ENCODE assay signal across 8 mouse cellular contexts in genomic region chr4:152318517-152319234, GRCm38 (mm10). TPM values are rescaled to one million over a fixed set of nuclear protein-coding genes. Genes with fewer than 3 reads are reported as not detected.
DNase-seq lines count a peak whose midpoint lies in the region; ATAC-seq and TF ChIP-seq lines count a peak whose summit lies in the region.

TSS of gene Rnf207 (minus strand) at chr4:152318993.

- H3K4me3 ChIP-seq in bone marrow, adult 2 months (replicated peaks; ENCODE audit: control insufficient read depth, low read depth, low read length): no peak within 1 kb of the TSS
- H3K4me3 ChIP-seq in forebrain, embryonic 14.5 days (ENCODE audit: low read depth, low read length): no peak within 1 kb of the TSS
- peak within 1 kb of the TSS; percentile 18 for H3K4me3 ChIP-seq in hindbrain, embryonic 12.5 days
- peak within 1 kb of the TSS; percentile 37 for H3K4me3 ChIP-seq in limb, embryonic 10.5 days
- H3K4me3 ChIP-seq in midbrain, embryonic 10.5 days: peak within 1 kb of the TSS; percentile 43
- no peak within 1 kb of the TSS; the same call in 1 of the 2 replicates for H3K4me3 ChIP-seq in stomach, embryonic 14.5 days (ENCODE audit: low read depth, low read length)

- H3K9ac ChIP-seq in forebrain, embryonic 14.5 days (ENCODE audit: low read length): peak within 1 kb of the TSS; percentile 40; the same call in 1 of the 2 replicates
- H3K9ac ChIP-seq in hindbrain, embryonic 12.5 days: peak within 1 kb of the TSS; percentile 41; the same call in 1 of the 2 replicates
- no peak within 1 kb of the TSS for H3K9ac ChIP-seq in stomach, embryonic 14.5 days (replicated peaks; ENCODE audit: low read depth, low read length)

- no peaks in the 10 kb centered on the region for H3K36me3 ChIP-seq in forebrain, embryonic 14.5 days (ENCODE audit: control insufficient read depth, insufficient read depth, low read length)
- H3K36me3 ChIP-seq in hindbrain, embryonic 12.5 days: no peaks in the 10 kb centered on the region
- H3K36me3 ChIP-seq in limb, embryonic 10.5 days: no peaks in the 10 kb centered on the region
- H3K36me3 ChIP-seq in midbrain, embryonic 10.5 days: no peaks in the 10 kb centered on the region
- H3K36me3 ChIP-seq in stomach, embryonic 14.5 days (ENCODE audit: control insufficient read depth, insufficient read depth, low read length): no peaks in the 10 kb centered on the region

- H3K4me2 ChIP-seq in forebrain, embryonic 14.5 days (ENCODE audit: low read length): peak within 1 kb of the TSS; percentile 23; the same call in 1 of the 2 replicates
- peak within 1 kb of the TSS; percentile 35 for H3K4me2 ChIP-seq in hindbrain, embryonic 12.5 days (replicated peaks)
- peak within 1 kb of the TSS; percentile 36 for H3K4me2 ChIP-seq in stomach, embryonic 14.5 days (replicated peaks; ENCODE audit: low read depth, low read length)

- no peak for TF ChIP-seq POLR2A in bone marrow, adult 2 months (IDR thresholded peaks at IDR 0.05; ENCODE audit: borderline replicate concordance, control insufficient read depth, low read depth, low read length)

- H3K4me1 ChIP-seq in bone marrow, adult 2 months (ENCODE audit: control insufficient read depth, insufficient read depth, low read length): no peaks in the 10 kb centered on the region
- H3K4me1 ChIP-seq in forebrain, embryonic 14.5 days (ENCODE audit: control insufficient read depth, insufficient read depth, low read length): no peaks in the 10 kb centered on the region; the same call in 1 of the 2 replicates
- H3K4me1 ChIP-seq in hindbrain, embryonic 12.5 days: peaks cover 18% of the 10 kb centered on the region
- peaks cover 30% of the 10 kb centered on the region for H3K4me1 ChIP-seq in limb, embryonic 10.5 days
- H3K4me1 ChIP-seq in midbrain, embryonic 10.5 days: peaks cover 38% of the 10 kb centered on the region
- H3K4me1 ChIP-seq in stomach, embryonic 14.5 days (ENCODE audit: control insufficient read depth, insufficient read depth, low read length): peaks cover 7% of the 10 kb centered on the region; the same call in 1 of the 2 replicates

- TF ChIP-seq CTCF in bone marrow, adult 2 months (IDR thresholded peaks at IDR 0.05; ENCODE audit: control insufficient read depth, insufficient read depth, low read length): peak; percentile 42; the same call in 1 of the 2 replicates

- H3K9me3 ChIP-seq in forebrain, embryonic 14.5 days (replicated peaks; ENCODE audit: control insufficient read depth, low read length): no peaks in the 10 kb centered on the region
- H3K9me3 ChIP-seq in hindbrain, embryonic 12.5 days (replicated peaks): no peaks in the 10 kb centered on the region
- no peaks in the 10 kb centered on the region for H3K9me3 ChIP-seq in limb, embryonic 10.5 days (replicated peaks)
- H3K9me3 ChIP-seq in midbrain, embryonic 10.5 days (replicated peaks): no peaks in the 10 kb centered on the region
- no peaks in the 10 kb centered on the region for H3K9me3 ChIP-seq in stomach, embryonic 14.5 days (ENCODE audit: control insufficient read depth, low read depth, low read length)

- no peak within 1 kb of the TSS for H3K27ac ChIP-seq in bone marrow, adult 2 months (ENCODE audit: control insufficient read depth, insufficient read depth, low read depth, low read length, poor library complexity)
- H3K27ac ChIP-seq in forebrain, embryonic 14.5 days (ENCODE audit: low read depth, low read length): no peak within 1 kb of the TSS
- no peak within 1 kb of the TSS for H3K27ac ChIP-seq in hindbrain, embryonic 12.5 days
- H3K27ac ChIP-seq in limb, embryonic 10.5 days: 0 out of 2 replicates have a peak within 1 kb of the TSS, but pooled peaks have one; percentile 31
- H3K27ac ChIP-seq in midbrain, embryonic 10.5 days (replicated peaks): peak within 1 kb of the TSS; percentile 47; the same call in 1 of the 2 replicates
- no peak within 1 kb of the TSS for H3K27ac ChIP-seq in stomach, embryonic 14.5 days (ENCODE audit: low read length)

- H3K27me3 ChIP-seq in forebrain, embryonic 14.5 days (replicated peaks; ENCODE audit: control insufficient read depth, insufficient read depth, low read length): peaks cover 49% of the 10 kb centered on the region
- peaks cover 55% of the 10 kb centered on the region for H3K27me3 ChIP-seq in hindbrain, embryonic 12.5 days
- peaks cover 63% of the 10 kb centered on the region for H3K27me3 ChIP-seq in limb, embryonic 10.5 days (ENCODE audit: low read depth, poor library complexity, severe bottlenecking)
- H3K27me3 ChIP-seq in midbrain, embryonic 10.5 days (ENCODE audit: low read depth, poor library complexity, severe bottlenecking): peaks cover 67% of the 10 kb centered on the region
- H3K27me3 ChIP-seq in stomach, embryonic 14.5 days (ENCODE audit: control insufficient read depth, insufficient read depth, low read length): peaks cover 35% of the 10 kb centered on the region

- peak; percentile 41 to 57 for DNase-seq in layer of hippocampus, postnatal 25 days (ENCODE audit: extremely low spot score in 1 of 2, low spot score in 1 of 2)
- no peak for DNase-seq in layer of hippocampus, adult 11-12 months (ENCODE audit: low spot score)
- no peak for DNase-seq in forebrain, embryonic 14.5 days (ENCODE audit: low spot score)
- peak; percentile 61 for DNase-seq in limb, embryonic 10.5 days (ENCODE audit: low spot score)
- DNase-seq in midbrain, embryonic 10.5 days (ENCODE audit: low spot score): peak; percentile 63

- WGBS in bone marrow, adult 2 months: 6% methylated on average over 26 of the region's 26 CpGs
- 4% methylated on average over 26 of the region's 26 CpGs for WGBS in forebrain, embryonic 14.5 days
- 3% methylated on average over 26 of the region's 26 CpGs for WGBS in hindbrain, embryonic 12.5 days
- WGBS in limb, embryonic 10.5 days: 2% methylated on average over 26 of the region's 26 CpGs
- WGBS in midbrain, embryonic 10.5 days: 3% methylated on average over 26 of the region's 26 CpGs
- WGBS in stomach, embryonic 14.5 days: 5% methylated on average over 26 of the region's 26 CpGs

- 0 out of 2 replicates have a peak, but pooled peaks have one; percentile 23 for ATAC-seq in forebrain, embryonic 14.5 days
- no peak for ATAC-seq in hindbrain, embryonic 12.5 days (ENCODE audit: low FRiP score)
- no peak for ATAC-seq in stomach, embryonic 14.5 days (ENCODE audit: insufficient number of reproducible peaks, insufficient read depth, low FRiP score, low read depth)

RNA-seq across cellular contexts. Expression of gene Rnf207, which starts in this region (rescaled TPM):
- total RNA-seq in layer of hippocampus, postnatal 25 days (2021): 1 to 10 TPM; 2.6 to 5.8 TPM
- polyA plus RNA-seq in bone marrow, adult 2 months (2011; ENCODE audit: insufficient read depth, insufficient read length, low replicate concordance, missing spikeins): not detected in 2 replicates
- 2.4 and 2.5 TPM in 2 replicates for polyA plus RNA-seq in forebrain, embryonic 14.5 days (2014; fragmentation: Nextera tagmentation; extraction: Ambion mirVana)
- 2.5 and 3.8 TPM in 2 replicates for polyA plus RNA-seq in hindbrain, embryonic 12.5 days (2016; fragmentation: Nextera tagmentation; extraction: Ambion mirVana)
- 0.70 and 1.1 TPM in 2 replicates for polyA plus RNA-seq in limb, embryonic 10.5 days (2016; fragmentation: Nextera tagmentation; extraction: Ambion mirVana)
- 1.5 and 2.4 TPM in 2 replicates for polyA plus RNA-seq in midbrain, embryonic 10.5 days (2016; fragmentation: Nextera tagmentation; extraction: Ambion mirVana)
- 1.00 and 1.1 TPM in 2 replicates for polyA plus RNA-seq in stomach, embryonic 14.5 days (2014; fragmentation: Nextera tagmentation; extraction: Ambion mirVana)

Comparison
In these comparisons a context has a peak if more than half of its experiments do, and no peak if none do; other contexts are left out.
1. DNase-seq: peak in layer of hippocampus, postnatal 25 days (2 of 2), limb, embryonic 10.5 days (single experiment) and midbrain, embryonic 10.5 days (single experiment); none in layer of hippocampus, adult 11-12 months (single experiment) and forebrain, embryonic 14.5 days (single experiment).
2. H3K27ac ChIP-seq: peak in limb, embryonic 10.5 days (single experiment) and midbrain, embryonic 10.5 days (single experiment); none in bone marrow, adult 2 months (single experiment), forebrain, embryonic 14.5 days (single experiment), hindbrain, embryonic 12.5 days (single experiment) and stomach, embryonic 14.5 days (single experiment).
3. H3K4me3 ChIP-seq: peak in hindbrain, embryonic 12.5 days (single experiment), limb, embryonic 10.5 days (single experiment) and midbrain, embryonic 10.5 days (single experiment); none in bone marrow, adult 2 months (single experiment), forebrain, embryonic 14.5 days (single experiment) and stomach, embryonic 14.5 days (single experiment).
4. Peak in every context shown above with its lines, with median percentiles within 50 percentile points of each other: H3K4me2 ChIP-seq.